Mouse (Mus musculus): ENCODE data around the gene Ywhag. TPM values are rescaled to one million over a fixed set of nuclear protein-coding genes. Genes with fewer than 3 reads are reported as not detected.

Ywhag gene
- polyA plus RNA-seq (2012; rRNA removed) = 116 and 123 TPM in 2 replicates

GRCm38 (mm10) chr5:135934481-135935175 is at the start of gene Ywhag:
Gene Ywhag, minus strand, starts transcription at chr5:135934616.

GRCm38 (mm10) chr5:135979904-135980303 is 45.5 kb upstream of the Ywhag start, which contains the start of gene Zp3:
Gene Zp3, plus strand, starts transcription at chr5:135980099.

GRCm38 (mm10) chr5:135974365-135974764 is 39.9 kb upstream of the Ywhag start, which contains the start of gene Ssc4d:
Gene Ssc4d, minus strand, starts transcription at chr5:135974531.

GRCm38 (mm10) chr5:135887675-135888102 is 46.7 kb downstream of the Ywhag start, which contains the start of gene Hspb1:
Gene Hspb1, plus strand, starts transcription at chr5:135887919.

Other genes starting within 250 kb of the Ywhag start
- 60.9 and 62.6 TPM in 2 replicates for gene Tmem120a, start 190.2 kb downstream of the Ywhag start, polyA plus RNA-seq (2012; rRNA removed)
- gene Styxl1, start 156.2 kb downstream of the Ywhag start, polyA plus RNA-seq (2012; rRNA removed) = 2.3 and 2.6 TPM in 2 replicates
- gene Mdh2, start 156.1 kb downstream of the Ywhag start, polyA plus RNA-seq (2012; rRNA removed) = 551 and 725 TPM in 2 replicates
- gene Srrm3, start 127.7 kb downstream of the Ywhag start, polyA plus RNA-seq (2012; rRNA removed) = 0.03 and 0.10 TPM in 2 replicates
- gene Hspb1, start 46.7 kb downstream of the Ywhag start, polyA plus RNA-seq (2012; rRNA removed) = 447 and 474 TPM in 2 replicates
- gene Ssc4d, start 39.9 kb upstream of the Ywhag start, polyA plus RNA-seq (2012; rRNA removed) = 8.4 and 10.3 TPM in 2 replicates
- gene Zp3, start 45.5 kb upstream of the Ywhag start, polyA plus RNA-seq (2012; rRNA removed) = 159 and 201 TPM in 2 replicates
- gene Dtx2, start 60.2 kb upstream of the Ywhag start, polyA plus RNA-seq (2012; rRNA removed) = 60.4 and 70.4 TPM in 2 replicates
- gene Upk3b, start 103.9 kb upstream of the Ywhag start, polyA plus RNA-seq (2012; rRNA removed) = 48.6 and 57.1 TPM in 2 replicates
- 2.7 and 2.8 TPM in 2 replicates for gene Upk3bl, start 119.9 kb upstream of the Ywhag start, polyA plus RNA-seq (2012; rRNA removed)
- 23.7 and 24.4 TPM in 2 replicates for gene Rasa4, start 149.3 kb upstream of the Ywhag start, polyA plus RNA-seq (2012; rRNA removed)
- gene Polr2j, start 182.0 kb upstream of the Ywhag start, polyA plus RNA-seq (2012; rRNA removed) = 34.0 and 70.8 TPM in 2 replicates
- gene Lrwd1, start 201.5 kb upstream of the Ywhag start, polyA plus RNA-seq (2012; rRNA removed) = 56.3 and 56.8 TPM in 2 replicates
- 22.1 and 22.2 TPM in 2 replicates for gene Alkbh4, start 201.5 kb upstream of the Ywhag start, polyA plus RNA-seq (2012; rRNA removed)
- gene Orai2, start 236.1 kb upstream of the Ywhag start, polyA plus RNA-seq (2012; rRNA removed) = 20.0 and 25.3 TPM in 2 replicates

Measured in ovary, adult 2 months (tissue).